Mouse (Mus musculus): Measurements from ENCODE around the gene Smco4. TPM values are rescaled to one million over a fixed set of nuclear protein-coding genes. Genes with fewer than 3 reads are reported as not detected.

The Smco4 gene
- polyA plus RNA-seq, 1 experiment from 2014 or later: 3.9 TPM

- H3K27me3 ChIP-seq (ENCODE audit: insufficient read depth, low read length): no peaks in the 10 kb centered on the region
- no peaks in the 10 kb centered on the region for H3K36me3 ChIP-seq (ENCODE audit: insufficient read depth, low read length)
- ATAC-seq (replicated peaks; ENCODE audit: low FRiP score, low read depth) (no peak), DNase-seq (ENCODE audit: low spot score) (no peak)
- no peaks in the 10 kb centered on the region for H3K4me1 ChIP-seq (replicated peaks; ENCODE audit: insufficient read depth, low read length)
- no peak overlapping the region for H3K27ac ChIP-seq
- 69% methylated on average over 13 of the region's 13 CpGs for WGBS
- H3K4me2 ChIP-seq (ENCODE audit: low read length): no peak overlapping the region
- H3K9me3 ChIP-seq (replicated peaks; ENCODE audit: low read length): no peaks in the 10 kb centered on the region
- no peak overlapping the region for H3K9ac ChIP-seq (ENCODE audit: low read depth, low read length)
- H3K4me3 ChIP-seq (replicated peaks; ENCODE audit: low read depth, low read length): no peak overlapping the region
- no peak for TF ChIP-seq CTCF (IDR thresholded peaks at IDR 0.05; ENCODE audit: low read depth)
Observed at GRCm38 (mm10) chr9:15574750-15575454, 81.7 kb downstream of the Smco4 start.

GRCm38 (mm10) chr9:15578427-15578826, 85.2 kb downstream of the Smco4 start:
- Histone ChIP-seq H3K4me1 (replicated peaks; ENCODE audit: insufficient read depth, low read length) (no peaks in the 10 kb centered on the region), H3K27ac (no peak overlapping the region), H3K4me2 (ENCODE audit: low read length) (no peak overlapping the region), H3K9ac (ENCODE audit: low read depth, low read length) (no peak overlapping the region), H3K9me3 (replicated peaks; ENCODE audit: low read length) (no peaks in the 10 kb centered on the region), H3K4me3 (replicated peaks; ENCODE audit: low read depth, low read length) (no peak overlapping the region), H3K36me3 (ENCODE audit: insufficient read depth, low read length) (no peaks in the 10 kb centered on the region), H3K27me3 (ENCODE audit: insufficient read depth, low read length) (no peaks in the 10 kb centered on the region)
- ATAC-seq (replicated peaks; ENCODE audit: low FRiP score, low read depth) (no peak), DNase-seq (ENCODE audit: low spot score) (peak; percentile 50)
- TF ChIP-seq CTCF (IDR thresholded peaks at IDR 0.05; ENCODE audit: low read depth): no peak
- 6% methylated on average over 1 of the region's 1 CpGs for WGBS

- no peak overlapping the region for H3K27ac ChIP-seq
- H3K36me3 ChIP-seq (ENCODE audit: insufficient read depth, low read length): no peaks in the 10 kb centered on the region
- no peak overlapping the region for H3K9ac ChIP-seq (ENCODE audit: low read depth, low read length)
- H3K4me1 ChIP-seq (replicated peaks; ENCODE audit: insufficient read depth, low read length): no peaks in the 10 kb centered on the region
- no peak overlapping the region for H3K4me2 ChIP-seq (ENCODE audit: low read length)
- WGBS: 73% methylated on average over 9 of the region's 9 CpGs
- no peaks in the 10 kb centered on the region for H3K9me3 ChIP-seq (replicated peaks; ENCODE audit: low read length)
- no peak for ATAC-seq (replicated peaks; ENCODE audit: low FRiP score, low read depth)
- H3K4me3 ChIP-seq (replicated peaks; ENCODE audit: low read depth, low read length): no peak overlapping the region
- no peak for TF ChIP-seq CTCF (IDR thresholded peaks at IDR 0.05; ENCODE audit: low read depth)
- DNase-seq (ENCODE audit: low spot score): no peak
- H3K27me3 ChIP-seq (ENCODE audit: insufficient read depth, low read length): no peaks in the 10 kb centered on the region
Observed at GRCm38 (mm10) chr9:15578946-15579345, 85.7 kb downstream of the Smco4 start.

- H3K9ac ChIP-seq (ENCODE audit: low read depth, low read length): no peak overlapping the region
- no peak overlapping the region for H3K4me2 ChIP-seq (ENCODE audit: low read length)
- DNase-seq (ENCODE audit: low spot score): no peak
- TF ChIP-seq CTCF (IDR thresholded peaks at IDR 0.05; ENCODE audit: low read depth): no peak
- no peaks in the 10 kb centered on the region for H3K9me3 ChIP-seq (replicated peaks; ENCODE audit: low read length)
- WGBS: 44% methylated on average over 6 of the region's 6 CpGs
- ATAC-seq (replicated peaks; ENCODE audit: low FRiP score, low read depth): no peak
- H3K36me3 ChIP-seq (ENCODE audit: insufficient read depth, low read length): no peaks in the 10 kb centered on the region
- no peak overlapping the region for H3K27ac ChIP-seq
- no peaks in the 10 kb centered on the region for H3K27me3 ChIP-seq (ENCODE audit: insufficient read depth, low read length)
- H3K4me3 ChIP-seq (replicated peaks; ENCODE audit: low read depth, low read length): no peak overlapping the region
- H3K4me1 ChIP-seq (replicated peaks; ENCODE audit: insufficient read depth, low read length): no peaks in the 10 kb centered on the region
Observed at GRCm38 (mm10) chr9:15580176-15580575, 86.9 kb downstream of the Smco4 start.

GRCm38 (mm10) chr9:15582026-15582425, 88.8 kb downstream of the Smco4 start:
- Histone ChIP-seq H3K4me1 (replicated peaks; ENCODE audit: insufficient read depth, low read length) (no peaks in the 10 kb centered on the region), H3K9ac (ENCODE audit: low read depth, low read length) (no peak overlapping the region), H3K9me3 (replicated peaks; ENCODE audit: low read length) (no peaks in the 10 kb centered on the region), H3K4me3 (replicated peaks; ENCODE audit: low read depth, low read length) (no peak overlapping the region), H3K36me3 (ENCODE audit: insufficient read depth, low read length) (no peaks in the 10 kb centered on the region), H3K27me3 (ENCODE audit: insufficient read depth, low read length) (no peaks in the 10 kb centered on the region), H3K27ac (no peak overlapping the region), H3K4me2 (ENCODE audit: low read length) (no peak overlapping the region)
- no peak for ATAC-seq (replicated peaks; ENCODE audit: low FRiP score, low read depth)
- TF ChIP-seq CTCF (IDR thresholded peaks at IDR 0.05; ENCODE audit: low read depth): no peak
- WGBS: 82% methylated on average over 5 of the region's 5 CpGs
- no peak for DNase-seq (ENCODE audit: low spot score)

- 86% methylated on average over 9 of the region's 9 CpGs for WGBS
- DNase-seq (ENCODE audit: low spot score) (no peak), ATAC-seq (replicated peaks; ENCODE audit: low FRiP score, low read depth) (no peak)
- TF ChIP-seq CTCF (IDR thresholded peaks at IDR 0.05; ENCODE audit: low read depth): no peak
- H3K4me1 ChIP-seq (replicated peaks; ENCODE audit: insufficient read depth, low read length): no peaks in the 10 kb centered on the region
- H3K27ac ChIP-seq: no peak overlapping the region
- no peak overlapping the region for H3K9ac ChIP-seq (ENCODE audit: low read depth, low read length)
- no peaks in the 10 kb centered on the region for H3K27me3 ChIP-seq (ENCODE audit: insufficient read depth, low read length)
- H3K4me3 ChIP-seq (replicated peaks; ENCODE audit: low read depth, low read length): no peak overlapping the region
- no peak overlapping the region for H3K4me2 ChIP-seq (ENCODE audit: low read length)
- no peaks in the 10 kb centered on the region for H3K36me3 ChIP-seq (ENCODE audit: insufficient read depth, low read length)
- no peaks in the 10 kb centered on the region for H3K9me3 ChIP-seq (replicated peaks; ENCODE audit: low read length)
Observed at GRCm38 (mm10) chr9:15584209-15584608, 91.0 kb downstream of the Smco4 start.

GRCm38 (mm10) chr9:15585956-15586355, 92.7 kb downstream of the Smco4 start:
- no peak for DNase-seq (ENCODE audit: low spot score)
- H3K36me3 ChIP-seq (ENCODE audit: insufficient read depth, low read length): no peaks in the 10 kb centered on the region
- no peak for TF ChIP-seq CTCF (IDR thresholded peaks at IDR 0.05; ENCODE audit: low read depth)
- ATAC-seq (replicated peaks; ENCODE audit: low FRiP score, low read depth): no peak
- no peaks in the 10 kb centered on the region for H3K9me3 ChIP-seq (replicated peaks; ENCODE audit: low read length)
- no peaks in the 10 kb centered on the region for H3K27me3 ChIP-seq (ENCODE audit: insufficient read depth, low read length)
- H3K4me3 ChIP-seq (replicated peaks; ENCODE audit: low read depth, low read length): no peak overlapping the region
- H3K4me1 ChIP-seq (replicated peaks; ENCODE audit: insufficient read depth, low read length): no peaks in the 10 kb centered on the region
- WGBS: 82% methylated on average over 1 of the region's 1 CpGs
- no peak overlapping the region for H3K4me2 ChIP-seq (ENCODE audit: low read length)
- no peak overlapping the region for H3K27ac ChIP-seq
- H3K9ac ChIP-seq (ENCODE audit: low read depth, low read length): no peak overlapping the region
